Mouse (Mus musculus): ENCODE measurements around the gene Adpgk. TPM values are rescaled to one million over a fixed set of nuclear protein-coding genes. Genes with fewer than 3 reads are reported as not detected.

Adpgk gene
- polyA plus RNA-seq, 1 experiment from 2014 or later, result 37.6 TPM

DNA sequence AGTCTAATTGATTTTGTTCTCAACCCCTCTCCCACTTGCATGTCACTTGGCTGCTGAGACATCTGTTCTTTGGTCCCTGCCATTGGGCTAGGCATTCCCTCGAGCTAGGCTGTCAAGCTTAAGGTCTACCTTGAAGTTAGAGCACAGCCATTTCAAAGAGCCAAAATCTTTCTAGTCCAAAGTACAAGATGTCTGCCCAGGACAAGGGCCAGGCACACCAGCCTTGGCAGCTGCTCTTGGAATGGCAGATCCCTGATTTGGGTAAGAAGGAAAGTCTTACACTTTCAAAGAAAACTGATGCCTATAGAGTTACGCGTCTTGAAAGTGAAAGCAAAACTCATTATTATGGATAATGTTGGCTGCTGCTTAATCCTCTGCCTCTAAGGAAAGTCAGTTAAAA is 24.8 kb downstream of the Adpgk start:
- no peak for ATAC-seq (ENCODE audit: low FRiP score, low TSS enrichment)
- no peak overlapping the region for H3K9ac ChIP-seq (replicated peaks; ENCODE audit: low read length)
- H3K4me1 ChIP-seq (ENCODE audit: insufficient read depth, low read length), result no peaks in the 10 kb centered on the region
- H3K4me3 ChIP-seq (ENCODE audit: low read length), result no peak overlapping the region
- no peak overlapping the region for H3K4me2 ChIP-seq (replicated peaks; ENCODE audit: low read depth, low read length)
- 90% methylated on average over 3 of the region's 3 CpGs for WGBS
- no peaks in the 10 kb centered on the region for H3K9me3 ChIP-seq (ENCODE audit: low read length)
- H3K27me3 ChIP-seq (ENCODE audit: insufficient read depth, low read length), result no peaks in the 10 kb centered on the region
- H3K27ac ChIP-seq (ENCODE audit: low read length), result no peak overlapping the region
- H3K36me3 ChIP-seq (ENCODE audit: insufficient read depth, low read length), result peaks cover 31% of the 10 kb centered on the region

DNA sequence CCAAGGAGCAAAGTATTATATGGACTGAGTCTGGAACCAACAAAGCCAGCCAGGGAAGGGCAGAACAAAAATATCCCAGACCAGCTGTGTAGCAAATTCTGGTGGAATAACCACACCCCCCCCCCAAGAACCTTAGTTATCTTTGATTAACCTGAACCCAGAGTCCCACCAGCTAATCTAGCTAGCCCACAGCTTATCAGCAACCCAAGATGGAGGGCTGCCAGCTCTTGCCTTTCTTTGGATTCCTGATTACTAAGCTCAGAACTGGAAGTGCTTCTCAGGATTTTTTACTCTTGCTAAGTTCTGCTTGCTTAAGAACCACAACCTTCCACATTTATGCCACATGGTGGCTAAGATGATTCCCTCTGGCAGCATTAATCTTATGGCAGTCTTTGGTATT is 33.0 kb downstream of the Adpgk start:
- Histone ChIP-seq H3K4me3 (ENCODE audit: low read length) (no peak overlapping the region), H3K4me1 (ENCODE audit: insufficient read depth, low read length) (no peaks in the 10 kb centered on the region), H3K27me3 (ENCODE audit: insufficient read depth, low read length) (no peaks in the 10 kb centered on the region), H3K9me3 (ENCODE audit: low read length) (no peaks in the 10 kb centered on the region), H3K27ac (ENCODE audit: low read length) (no peak overlapping the region), H3K36me3 (ENCODE audit: insufficient read depth, low read length) (peaks cover 46% of the 10 kb centered on the region), H3K9ac (replicated peaks; ENCODE audit: low read length) (no peak overlapping the region), H3K4me2 (replicated peaks; ENCODE audit: low read depth, low read length) (no peak overlapping the region)
- ATAC-seq (ENCODE audit: low FRiP score, low TSS enrichment), result no peak

DNA sequence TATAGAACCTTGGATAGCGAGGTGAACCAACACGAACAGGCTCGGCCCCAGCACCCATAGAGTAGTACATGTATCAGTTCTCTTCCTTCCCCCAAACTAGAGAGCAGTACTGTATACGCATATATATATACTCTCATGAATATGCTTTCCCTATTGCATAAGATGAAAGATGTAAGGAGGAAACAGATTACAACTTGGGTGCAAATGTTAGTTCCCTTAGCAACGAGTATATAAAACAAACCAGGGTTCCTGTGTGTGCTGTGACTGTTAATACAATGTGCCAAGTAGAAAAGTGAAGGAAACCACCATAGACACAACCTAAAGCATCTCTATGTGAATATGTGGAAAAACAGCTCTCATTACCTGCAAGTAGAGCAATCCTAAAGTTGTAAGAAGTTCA is 38.7 kb downstream of the Adpgk start:
- peaks cover 29% of the 10 kb centered on the region for H3K36me3 ChIP-seq (ENCODE audit: insufficient read depth, low read length)
- no peaks in the 10 kb centered on the region for H3K27me3 ChIP-seq (ENCODE audit: insufficient read depth, low read length)
- no peak overlapping the region for H3K4me2 ChIP-seq (replicated peaks; ENCODE audit: low read depth, low read length)
- H3K9me3 ChIP-seq (ENCODE audit: low read length), result no peaks in the 10 kb centered on the region
- H3K9ac ChIP-seq (replicated peaks; ENCODE audit: low read length), result no peak overlapping the region
- H3K4me1 ChIP-seq (ENCODE audit: insufficient read depth, low read length), result no peaks in the 10 kb centered on the region
- H3K4me3 ChIP-seq (ENCODE audit: low read length), result no peak overlapping the region
- no peak overlapping the region for H3K27ac ChIP-seq (ENCODE audit: low read length)
- 91% methylated on average over 5 of the region's 5 CpGs for WGBS
- ATAC-seq (ENCODE audit: low FRiP score, low TSS enrichment), result no peak

DNA sequence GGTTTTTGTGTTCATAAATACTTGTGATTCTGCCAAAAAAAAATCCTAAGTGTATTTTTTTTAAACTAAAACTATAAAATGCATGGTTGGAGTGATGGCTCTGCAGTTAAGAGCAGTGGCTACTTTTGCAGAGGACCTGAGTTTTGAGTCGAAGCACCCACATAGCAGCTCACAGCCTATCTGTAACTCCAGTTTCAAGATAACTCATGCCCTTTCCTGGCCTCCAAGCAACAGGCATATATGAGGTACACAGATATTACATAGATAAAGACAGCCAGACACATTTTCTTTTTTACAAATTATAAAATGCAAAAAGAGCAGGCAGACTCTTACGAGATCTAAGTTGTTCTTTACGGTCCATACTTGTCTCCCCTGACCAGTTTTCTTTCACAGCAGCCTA is 45.2 kb downstream of the Adpgk start:
- H3K27me3 ChIP-seq (ENCODE audit: insufficient read depth, low read length), result no peaks in the 10 kb centered on the region
- no peaks in the 10 kb centered on the region for H3K4me1 ChIP-seq (ENCODE audit: insufficient read depth, low read length)
- no peaks in the 10 kb centered on the region for H3K9me3 ChIP-seq (ENCODE audit: low read length)
- no peak overlapping the region for H3K4me3 ChIP-seq (ENCODE audit: low read length)
- H3K27ac ChIP-seq (ENCODE audit: low read length), result no peak overlapping the region
- H3K4me2 ChIP-seq (replicated peaks; ENCODE audit: low read depth, low read length), result no peak overlapping the region
- no peak for ATAC-seq (ENCODE audit: low FRiP score, low TSS enrichment)
- 90% methylated on average over 3 of the region's 3 CpGs for WGBS
- H3K36me3 ChIP-seq (ENCODE audit: insufficient read depth, low read length), result peaks cover 22% of the 10 kb centered on the region
- no peak overlapping the region for H3K9ac ChIP-seq (replicated peaks; ENCODE audit: low read length)

DNA sequence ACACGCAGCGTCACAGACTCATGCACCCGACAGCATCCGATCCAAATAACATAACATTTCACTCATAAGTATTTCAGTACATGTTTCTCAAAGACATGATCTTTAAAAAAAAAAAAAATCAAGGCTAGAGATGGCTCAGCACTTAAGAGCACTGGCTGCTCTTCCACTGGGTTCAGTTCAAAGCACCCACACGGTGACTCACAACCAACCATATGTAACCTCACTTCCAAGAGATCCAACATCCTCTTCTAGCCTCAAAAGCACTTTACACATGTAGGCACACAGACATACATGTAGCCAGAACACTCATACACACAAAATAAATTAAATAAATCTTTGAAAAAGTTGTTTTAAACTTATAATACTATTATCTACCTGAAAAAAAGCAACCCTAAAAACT is 46.5 kb downstream of the Adpgk start:
- no peak overlapping the region for H3K4me2 ChIP-seq (replicated peaks; ENCODE audit: low read depth, low read length)
- WGBS, result 89% methylated on average over 5 of the region's 5 CpGs
- ATAC-seq (ENCODE audit: low FRiP score, low TSS enrichment), result no peak

DNA sequence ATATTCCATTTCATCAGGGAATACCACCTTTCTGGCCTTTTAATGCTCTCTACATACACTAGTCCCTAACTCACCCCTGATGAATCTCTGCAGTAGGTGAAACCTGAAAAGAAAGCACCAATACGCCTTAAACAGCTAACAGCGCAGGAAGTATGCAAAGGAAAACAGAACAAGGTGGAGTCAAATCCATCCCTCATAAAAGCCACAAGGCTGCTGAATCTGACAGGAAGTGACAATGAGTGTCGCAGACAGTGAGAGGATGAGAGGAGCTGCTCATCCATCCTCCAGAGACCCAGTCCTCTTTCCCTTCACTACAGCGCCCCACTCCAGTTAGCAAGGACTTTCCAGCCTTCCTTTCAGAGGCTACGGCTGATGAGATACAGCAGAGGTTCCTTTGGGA is 47.1 kb downstream of the Adpgk start:
- 87% methylated on average over 5 of the region's 5 CpGs for WGBS
- no peak overlapping the region for H3K27ac ChIP-seq (ENCODE audit: low read length)

More for the DNA sequence above, 46.5 kb downstream of the Adpgk start:
- no peaks in the 10 kb centered on the region for H3K9me3 ChIP-seq (ENCODE audit: low read length)
- H3K27me3 ChIP-seq (ENCODE audit: insufficient read depth, low read length), result no peaks in the 10 kb centered on the region
- no peak overlapping the region for H3K4me3 ChIP-seq (ENCODE audit: low read length)
- H3K4me1 ChIP-seq (ENCODE audit: insufficient read depth, low read length), result no peaks in the 10 kb centered on the region
- H3K27ac ChIP-seq (ENCODE audit: low read length), result no peak overlapping the region
- H3K9ac ChIP-seq (replicated peaks; ENCODE audit: low read length), result no peak overlapping the region
- H3K36me3 ChIP-seq (ENCODE audit: insufficient read depth, low read length), result peaks cover 25% of the 10 kb centered on the region

DNA sequence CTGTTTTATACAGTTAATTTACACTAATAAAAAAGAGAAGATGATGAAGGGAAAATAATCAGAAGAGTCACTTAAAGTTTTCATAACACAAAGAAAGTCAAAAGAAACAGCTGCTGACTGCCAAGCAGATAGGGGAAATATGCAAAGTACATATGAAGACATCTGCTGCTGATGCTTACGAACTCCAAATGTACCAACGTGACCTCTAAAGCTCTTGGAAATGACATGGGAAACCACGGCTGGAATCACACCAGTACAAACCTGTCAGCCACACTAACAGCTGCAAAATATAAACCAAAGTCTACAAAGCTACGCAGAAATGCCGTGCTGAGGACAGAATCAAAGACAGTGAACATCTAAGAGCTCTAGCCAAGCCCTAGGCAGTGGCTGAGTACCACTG is 47.7 kb downstream of the Adpgk start:
- 72% methylated on average over 5 of the region's 5 CpGs for WGBS
- Histone ChIP-seq H3K9me3 (ENCODE audit: low read length) (no peaks in the 10 kb centered on the region), H3K27ac (ENCODE audit: low read length) (no peak overlapping the region), H3K4me3 (ENCODE audit: low read length) (no peak overlapping the region), H3K9ac (replicated peaks; ENCODE audit: low read length) (no peak overlapping the region), H3K4me1 (ENCODE audit: insufficient read depth, low read length) (no peaks in the 10 kb centered on the region), H3K4me2 (replicated peaks; ENCODE audit: low read depth, low read length) (no peak overlapping the region), H3K27me3 (ENCODE audit: insufficient read depth, low read length) (no peaks in the 10 kb centered on the region), H3K36me3 (ENCODE audit: insufficient read depth, low read length) (peaks cover 22% of the 10 kb centered on the region)
- no peak for ATAC-seq (ENCODE audit: low FRiP score, low TSS enrichment)

More for the DNA sequence above, 47.1 kb downstream of the Adpgk start:
- peaks cover 22% of the 10 kb centered on the region for H3K36me3 ChIP-seq (ENCODE audit: insufficient read depth, low read length)
- H3K4me2 ChIP-seq (replicated peaks; ENCODE audit: low read depth, low read length), result no peak overlapping the region
- H3K4me1 ChIP-seq (ENCODE audit: insufficient read depth, low read length), result no peaks in the 10 kb centered on the region
- no peak overlapping the region for H3K4me3 ChIP-seq (ENCODE audit: low read length)
- no peaks in the 10 kb centered on the region for H3K9me3 ChIP-seq (ENCODE audit: low read length)
- H3K9ac ChIP-seq (replicated peaks; ENCODE audit: low read length), result no peak overlapping the region
- ATAC-seq (ENCODE audit: low FRiP score, low TSS enrichment), result no peak
- H3K27me3 ChIP-seq (ENCODE audit: insufficient read depth, low read length), result no peaks in the 10 kb centered on the region

DNA sequence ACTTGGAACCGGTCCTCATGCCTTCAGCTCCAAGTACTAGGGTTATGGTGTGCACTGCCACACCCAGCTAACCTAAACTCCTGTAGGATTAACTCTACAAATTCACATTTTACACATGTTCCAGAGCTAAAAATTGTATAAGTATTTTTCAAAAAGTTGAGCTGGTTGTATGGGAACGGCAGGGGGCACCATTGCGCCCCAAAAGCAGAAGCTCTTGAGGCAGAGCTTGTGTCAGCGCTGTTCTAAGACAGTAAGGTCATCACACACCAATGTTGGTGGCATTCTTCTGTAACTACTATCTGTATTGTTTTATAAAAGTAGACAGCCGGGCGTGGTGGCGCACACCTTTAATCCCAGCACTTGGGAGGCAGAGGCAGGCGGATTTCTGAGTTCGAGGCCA is 48.6 kb downstream of the Adpgk start:
- no peaks in the 10 kb centered on the region for H3K4me1 ChIP-seq (ENCODE audit: insufficient read depth, low read length)
- no peak overlapping the region for H3K9ac ChIP-seq (replicated peaks; ENCODE audit: low read length)
- peaks cover 22% of the 10 kb centered on the region for H3K36me3 ChIP-seq (ENCODE audit: insufficient read depth, low read length)
- no peak overlapping the region for H3K4me3 ChIP-seq (ENCODE audit: low read length)
- H3K27me3 ChIP-seq (ENCODE audit: insufficient read depth, low read length), result no peaks in the 10 kb centered on the region
- no peak overlapping the region for H3K27ac ChIP-seq (ENCODE audit: low read length)
- no peaks in the 10 kb centered on the region for H3K9me3 ChIP-seq (ENCODE audit: low read length)
- ATAC-seq (ENCODE audit: low FRiP score, low TSS enrichment), result no peak
- WGBS, result 83% methylated on average over 8 of the region's 9 CpGs
- no peak overlapping the region for H3K4me2 ChIP-seq (replicated peaks; ENCODE audit: low read depth, low read length)

DNA sequence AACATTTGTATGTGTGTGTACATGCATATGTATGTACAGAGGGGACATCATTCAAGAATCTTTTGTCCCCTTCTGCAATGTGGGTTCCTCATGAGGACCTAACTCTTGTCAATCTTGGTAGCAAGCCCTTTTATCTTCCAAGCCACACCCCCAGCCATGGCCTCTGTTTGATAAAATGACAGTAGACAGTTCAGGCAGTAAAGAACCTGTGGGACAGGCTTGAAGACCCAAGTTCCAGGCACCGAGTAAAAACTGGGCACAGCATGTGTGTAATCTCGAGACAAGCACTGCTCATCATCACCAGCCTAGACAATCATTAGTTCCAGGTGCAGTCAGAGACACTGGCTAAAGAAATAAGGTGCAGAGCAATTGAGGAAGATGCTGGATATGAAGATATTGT is 54.8 kb downstream of the Adpgk start:
- Histone ChIP-seq H3K9ac (replicated peaks; ENCODE audit: low read length) (no peak overlapping the region), H3K4me2 (replicated peaks; ENCODE audit: low read depth, low read length) (no peak overlapping the region), H3K27me3 (ENCODE audit: insufficient read depth, low read length) (no peaks in the 10 kb centered on the region), H3K27ac (ENCODE audit: low read length) (no peak overlapping the region), H3K4me1 (ENCODE audit: insufficient read depth, low read length) (no peaks in the 10 kb centered on the region), H3K9me3 (ENCODE audit: low read length) (no peaks in the 10 kb centered on the region), H3K4me3 (ENCODE audit: low read length) (no peak overlapping the region), H3K36me3 (ENCODE audit: insufficient read depth, low read length) (peaks cover 11% of the 10 kb centered on the region)
- ATAC-seq (ENCODE audit: low FRiP score, low TSS enrichment), result no peak
- 83% methylated on average over 2 of the region's 2 CpGs for WGBS

DNA sequence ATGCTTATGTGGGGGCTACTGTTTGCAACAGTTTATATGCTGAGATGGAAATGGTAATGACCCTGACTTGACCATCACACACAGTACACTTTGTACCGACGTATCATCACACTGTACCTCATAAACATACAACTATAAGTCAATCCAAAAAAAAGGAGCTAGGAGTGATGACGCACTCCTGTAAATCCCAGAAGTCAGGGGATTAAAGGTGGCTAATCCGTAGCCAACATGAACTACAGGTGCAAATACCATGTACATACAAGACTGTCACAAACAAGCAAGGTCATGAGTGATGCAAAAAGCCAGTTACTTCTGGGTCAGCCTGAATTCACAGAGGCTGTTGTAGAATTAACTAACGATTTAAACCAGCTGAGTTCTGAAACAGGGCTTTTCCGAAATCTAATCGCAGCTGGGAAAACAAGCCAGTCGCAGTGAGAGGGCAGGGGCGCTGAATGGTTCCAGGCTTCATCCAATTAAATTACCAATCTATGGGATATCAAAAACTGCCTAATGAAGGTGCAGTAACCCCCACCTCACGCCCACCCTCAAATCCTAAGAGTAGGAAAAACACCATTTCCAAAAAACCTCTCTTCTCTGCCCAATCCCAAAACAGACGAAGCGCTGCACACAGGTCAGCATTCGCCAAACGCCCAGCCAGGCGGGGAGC is 61.4 kb downstream of the Adpgk start:
- ATAC-seq (ENCODE audit: low FRiP score, low TSS enrichment), result no peak
- Histone ChIP-seq H3K4me1 (ENCODE audit: insufficient read depth, low read length) (peaks cover 5% of the 10 kb centered on the region; the same call in 1 of the 2 replicates), H3K9ac (replicated peaks; ENCODE audit: low read length) (peak overlapping the region; percentile 79), H3K4me3 (ENCODE audit: low read length) (peak overlapping the region; percentile 80), H3K4me2 (replicated peaks; ENCODE audit: low read depth, low read length) (peak overlapping the region; percentile 75), H3K27ac (ENCODE audit: low read length) (peak overlapping the region; percentile 89), H3K27me3 (ENCODE audit: insufficient read depth, low read length) (no peaks in the 10 kb centered on the region), H3K9me3 (ENCODE audit: low read length) (no peaks in the 10 kb centered on the region), H3K36me3 (ENCODE audit: insufficient read depth, low read length) (no peaks in the 10 kb centered on the region)
- WGBS, result 10% methylated on average over 15 of the region's 15 CpGs
